Mouse (Mus musculus) kidney, adult 2 months (tissue): ENCODE measurements at regions not wholly inside any gene's neighbourhood (a gene's known extent, or its start where the extent isn't known, plus 50 kb on each side); places are given as distances from the start of the nearest gene placed in this dataset.

Experiments used
- DNase-seq: peaks from one replicate; pipeline ENCODE4 v3.0.0; 2021
- H3K27ac ChIP-seq: fragments of 200-500 bp; 2 replicates; pipeline ENCODE4 v1.5.1; 2012; ENCODE audit warnings: low read depth, low read length, control low read depth, inconsistent platforms; ENCODE audit not compliant: insufficient read depth
- H3K27me3 ChIP-seq: fragments of 200-500 bp; replicated peaks from 2 replicates; pipeline ENCODE4 v1.6.1; 2012; ENCODE audit warnings: mild to moderate bottlenecking, moderate library complexity, low read length, inconsistent platforms; ENCODE audit not compliant: control insufficient read depth, insufficient read depth
- H3K36me3 ChIP-seq: fragments of 200-500 bp; 2 replicates; pipeline ENCODE4 v1.6.1; 2012; ENCODE audit warnings: mild to moderate bottlenecking, moderate library complexity, low read length, inconsistent platforms; ENCODE audit not compliant: control insufficient read depth, insufficient read depth
- H3K4me1 ChIP-seq: fragments of 200-500 bp; 2 replicates; pipeline ENCODE4 v1.6.1; 2011; ENCODE audit warnings: low read length; ENCODE audit not compliant: control insufficient read depth, insufficient read depth
- H3K4me3 ChIP-seq: fragments of 200-500 bp; 2 replicates; pipeline ENCODE4 v1.5.1; 2011; ENCODE audit warnings: mild to moderate bottlenecking, low read depth, low read length, control low read depth; ENCODE audit not compliant: insufficient read depth
- CTCF ChIP-seq: fragments of 200-500 bp; conservative IDR thresholded peaks from 2 replicates; pipeline ENCODE4 v1.5.1; 2011; ENCODE audit warnings: low read depth, mild to moderate bottlenecking, control low read depth, low read length, moderate library complexity, mixed read lengths; ENCODE audit not compliant: insufficient read depth, insufficient read length
- POLR2A ChIP-seq: fragments of 200-500 bp; IDR thresholded peaks from one replicate; pipeline ENCODE4 v1.6.1; 2011; ENCODE audit warnings: low read depth, low read length, control low read depth
- WGBS: fragments of 180-500 bp; shearing (Covaris S2); methylation state at CpG from one replicate; pipeline ENCODE4 v1.1.7; 2018; 5-methylcytosine and 5-hydroxymethylcytosine counted together

GRCm38 (mm10) chr16:24200200-24200599, 193.1 kb upstream of the Lpp start:
- H3K4me1 ChIP-seq = no peaks in the 10 kb centered on the region
- no peaks in the 10 kb centered on the region for H3K27me3 ChIP-seq
- 94% methylated on average over 5 of the region's 5 CpGs for WGBS
- no peak overlapping the region for H3K4me3 ChIP-seq
- H3K36me3 ChIP-seq = no peaks in the 10 kb centered on the region
- no peak overlapping the region for H3K27ac ChIP-seq
- TF ChIP-seq POLR2A (no peak), CTCF (no peak)
- no peak for DNase-seq

- H3K4me3 ChIP-seq = no peak overlapping the region
- WGBS = 84% methylated on average over 18 of the region's 18 CpGs
- DNase-seq = no peak
- H3K27ac ChIP-seq = no peak overlapping the region
- no peaks in the 10 kb centered on the region for H3K36me3 ChIP-seq
- TF ChIP-seq CTCF = no peak
- TF ChIP-seq POLR2A = no peak
- no peaks in the 10 kb centered on the region for H3K27me3 ChIP-seq
- H3K4me1 ChIP-seq = no peaks in the 10 kb centered on the region
Observed at GRCm38 (mm10) chr16:24199408-24200167, 193.7 kb upstream of the Lpp start.

- H3K4me3 ChIP-seq = no peak overlapping the region
- H3K27me3 ChIP-seq = no peaks in the 10 kb centered on the region
- no peaks in the 10 kb centered on the region for H3K36me3 ChIP-seq
- no peaks in the 10 kb centered on the region for H3K4me1 ChIP-seq
- no peak overlapping the region for H3K27ac ChIP-seq
- DNase-seq = no peak
- TF ChIP-seq CTCF (no peak), POLR2A (no peak)
Observed at GRCm38 (mm10) chr16:24198291-24198690, 195.0 kb upstream of the Lpp start.

- H3K27me3 ChIP-seq = no peaks in the 10 kb centered on the region
- no peak for DNase-seq
- H3K4me1 ChIP-seq = no peaks in the 10 kb centered on the region
- H3K27ac ChIP-seq = no peak overlapping the region
- no peak overlapping the region for H3K4me3 ChIP-seq
- WGBS = 97% methylated on average over 5 of the region's 5 CpGs
- H3K36me3 ChIP-seq = no peaks in the 10 kb centered on the region
- no peak for TF ChIP-seq POLR2A
- TF ChIP-seq CTCF = no peak
Observed at GRCm38 (mm10) chr16:24197618-24198017, 195.7 kb upstream of the Lpp start.

- Histone ChIP-seq H3K36me3 (no peaks in the 10 kb centered on the region), H3K27ac (no peak overlapping the region), H3K27me3 (no peaks in the 10 kb centered on the region), H3K4me3 (no peak overlapping the region), H3K4me1 (no peaks in the 10 kb centered on the region)
- DNase-seq = no peak
- WGBS = 88% methylated on average over 2 of the region's 2 CpGs
- TF ChIP-seq CTCF (no peak), POLR2A (no peak)
Observed at GRCm38 (mm10) chr16:24193945-24194344, 199.4 kb upstream of the Lpp start.

GRCm38 (mm10) chr16:24193251-24193873, 199.9 kb upstream of the Lpp start:
- Histone ChIP-seq H3K27ac (no peak overlapping the region), H3K27me3 (no peaks in the 10 kb centered on the region), H3K36me3 (no peaks in the 10 kb centered on the region), H3K4me3 (no peak overlapping the region), H3K4me1 (no peaks in the 10 kb centered on the region)
- WGBS = 58% methylated on average over 15 of the region's 15 CpGs
- no peak for DNase-seq
- TF ChIP-seq CTCF = no peak
- TF ChIP-seq POLR2A = no peak

- Histone ChIP-seq H3K4me1 (no peaks in the 10 kb centered on the region), H3K36me3 (no peaks in the 10 kb centered on the region), H3K4me3 (no peak overlapping the region), H3K27me3 (no peaks in the 10 kb centered on the region), H3K27ac (no peak overlapping the region)
- TF ChIP-seq POLR2A (no peak), CTCF (no peak)
- WGBS = 83% methylated on average over 1 of the region's 1 CpGs
- no peak for DNase-seq
Observed at GRCm38 (mm10) chr16:24192013-24192412, 201.3 kb upstream of the Lpp start.
